Mouse (Mus musculus) inflammation-experienced regulatory T-cells, adult 6 months (primary cell): ENCODE measurements around the gene Rnf11. TPM values are rescaled to one million over a fixed set of nuclear protein-coding genes. Genes with fewer than 3 reads are reported as not detected.

Experiments
- ATAC-seq: one replicate; pipeline ENCODE4 v1.8.0; 2017
- polyA plus RNA-seq, 3 experiments: library from polyadenylated mRNA; unstranded; fragments of 100-300 nt; shearing (Covaris generic); gene quantifications; one replicate each; pipeline ENCODE4 v1.2.1; 2017

Rnf11 gene
- polyA plus RNA-seq, 3 experiments from 2014 or later: 6.3 to 8.1 (median 6.9) TPM

- no peak for ATAC-seq
Observed at GRCm38 (mm10) chr4:109444471-109444870, 40.1 kb downstream of the Rnf11 start.

GRCm38 (mm10) chr4:109442649-109443048 lies 41.9 kb downstream of the Rnf11 start:
- ATAC-seq: no peak

- ATAC-seq: no peak
Observed at GRCm38 (mm10) chr4:109442126-109442525, 42.4 kb downstream of the Rnf11 start.

- no peak for ATAC-seq
Observed at GRCm38 (mm10) chr4:109441000-109441399, 43.5 kb downstream of the Rnf11 start.

- no peak for ATAC-seq
Observed at GRCm38 (mm10) chr4:109440381-109440780, 44.1 kb downstream of the Rnf11 start.

- no peak for ATAC-seq
Observed at GRCm38 (mm10) chr4:109439825-109440248, 44.7 kb downstream of the Rnf11 start.

GRCm38 (mm10) chr4:109439101-109439500 lies 45.4 kb downstream of the Rnf11 start:
- no peak for ATAC-seq

GRCm38 (mm10) chr4:109437913-109438878 lies 46.3 kb downstream of the Rnf11 start:
- peak; percentile 79 for ATAC-seq

- no peak for ATAC-seq
Observed at GRCm38 (mm10) chr4:109434256-109434655, 50.3 kb downstream of the Rnf11 start.

- no peak for ATAC-seq
Observed at GRCm38 (mm10) chr4:109433641-109434040, 50.9 kb downstream of the Rnf11 start.

GRCm38 (mm10) chr4:109432668-109433375 lies 51.7 kb downstream of the Rnf11 start:
- ATAC-seq: no peak

GRCm38 (mm10) chr4:109430854-109431253 lies 53.7 kb downstream of the Rnf11 start:
- peak; percentile 46 for ATAC-seq

- no peak for ATAC-seq
Observed at GRCm38 (mm10) chr4:109430250-109430649, 54.3 kb downstream of the Rnf11 start.

GRCm38 (mm10) chr4:109427058-109427457 lies 57.5 kb downstream of the Rnf11 start:
- ATAC-seq: no peak

GRCm38 (mm10) chr4:109423438-109423837 lies 61.1 kb downstream of the Rnf11 start:
- ATAC-seq: no peak

GRCm38 (mm10) chr4:109422436-109422835 lies 62.1 kb downstream of the Rnf11 start:
- no peak for ATAC-seq

- no peak for ATAC-seq
Observed at GRCm38 (mm10) chr4:109421608-109422007, 62.9 kb downstream of the Rnf11 start.

GRCm38 (mm10) chr4:109420138-109420795 lies 64.3 kb downstream of the Rnf11 start:
- ATAC-seq: no peak

- no peak for ATAC-seq
Observed at GRCm38 (mm10) chr4:109419563-109419962, 65.0 kb downstream of the Rnf11 start.

- no peak for ATAC-seq
Observed at GRCm38 (mm10) chr4:109419017-109419416, 65.5 kb downstream of the Rnf11 start.

GRCm38 (mm10) chr4:109417998-109418397 lies 66.5 kb downstream of the Rnf11 start:
- ATAC-seq: no peak

GRCm38 (mm10) chr4:109412233-109412632 lies 72.3 kb downstream of the Rnf11 start:
- no peak for ATAC-seq

- ATAC-seq: no peak
Observed at GRCm38 (mm10) chr4:109411377-109411967, 73.1 kb downstream of the Rnf11 start.
